Mouse (Mus musculus) midbrain, embryonic 10.5 days (tissue): ENCODE data around the gene Gm10720. TPM values are rescaled to one million over a fixed set of nuclear protein-coding genes. Genes with fewer than 3 reads are reported as not detected.
"Not testable (repeated sequence)": the region's sequence is repeated elsewhere in the genome, so short reads cannot be mapped to it uniquely, and the experiment has no call there.

Experiments used
- DNase-seq: peaks from one replicate; pipeline ENCODE4 v3.0.0-alpha.2; 2017; ENCODE audit warnings: low spot score
- H3K27ac ChIP-seq: fragments of 300-500 bp; sonication (generic); replicated peaks from 2 replicates; pipeline ENCODE4 v1.5.1; 2016; ENCODE audit warnings: mild to moderate bottlenecking
- H3K27me3 ChIP-seq: fragments of 300-500 bp; sonication (generic); 2 replicates; pipeline ENCODE4 v1.6.1; 2016; ENCODE audit warnings: low read depth, mild to moderate bottlenecking; ENCODE audit not compliant: poor library complexity, severe bottlenecking
- H3K36me3 ChIP-seq: fragments of 300-500 bp; sonication (generic); 2 replicates; pipeline ENCODE4 v1.6.1; 2016; ENCODE audit warnings: mild to moderate bottlenecking, moderate library complexity
- H3K4me1 ChIP-seq: fragments of 300-500 bp; sonication (generic); 2 replicates; pipeline ENCODE4 v1.6.1; 2016
- H3K4me3 ChIP-seq: fragments of 300-500 bp; sonication (generic); 2 replicates; pipeline ENCODE4 v1.5.1; 2016; ENCODE audit warnings: mild to moderate bottlenecking, moderate library complexity
- H3K9me3 ChIP-seq: fragments of 300-500 bp; sonication (generic); replicated peaks from 2 replicates; pipeline ENCODE4 v1.6.1; 2016; ENCODE audit warnings: mild to moderate bottlenecking
- WGBS: fragments of 180-500 bp; shearing (Covaris S2); methylation state at CpG from one replicate; pipeline ENCODE4 v1.1.7; 2016; 5-methylcytosine and 5-hydroxymethylcytosine counted together
- polyA plus RNA-seq: library from polyadenylated mRNA; unstranded; fragments of >200 nt; fragmentation: Nextera tagmentation; extraction: Ambion mirVana; gene quantifications from 2 replicates; pipeline ENCODE4 v1.2.1, GENCODE M21; 2016

The Gm10720 gene
- polyA plus RNA-seq, 1 experiment from 2014 or later, result not detected

DNA sequence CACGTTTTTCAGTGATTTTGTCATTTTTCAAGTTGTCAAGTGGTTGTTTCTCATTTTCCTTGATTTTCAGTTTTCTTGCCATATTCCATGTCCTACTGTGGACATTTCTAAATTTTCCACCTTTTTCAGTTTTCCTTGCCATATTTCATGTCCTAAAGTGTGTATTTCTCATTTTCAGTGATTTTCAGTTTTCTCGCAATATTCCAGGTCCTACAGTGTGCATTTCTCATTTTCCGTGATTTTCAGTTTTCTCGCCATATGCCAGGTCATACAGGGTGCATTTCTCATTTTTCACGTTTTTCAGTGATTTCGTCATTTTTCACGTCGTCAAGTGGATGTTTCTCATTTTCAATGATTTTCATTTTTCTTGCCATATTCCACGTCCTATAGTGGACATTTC is 3.5 kb downstream of the Gm10720 start:
- H3K27ac ChIP-seq, H3K36me3 ChIP-seq, DNase-seq, H3K27me3 ChIP-seq, H3K9me3 ChIP-seq, H3K4me1 ChIP-seq, H3K4me3 ChIP-seq: not testable (repeated sequence)
- 62% methylated on average over 9 of the region's 9 CpGs for WGBS

DNA sequence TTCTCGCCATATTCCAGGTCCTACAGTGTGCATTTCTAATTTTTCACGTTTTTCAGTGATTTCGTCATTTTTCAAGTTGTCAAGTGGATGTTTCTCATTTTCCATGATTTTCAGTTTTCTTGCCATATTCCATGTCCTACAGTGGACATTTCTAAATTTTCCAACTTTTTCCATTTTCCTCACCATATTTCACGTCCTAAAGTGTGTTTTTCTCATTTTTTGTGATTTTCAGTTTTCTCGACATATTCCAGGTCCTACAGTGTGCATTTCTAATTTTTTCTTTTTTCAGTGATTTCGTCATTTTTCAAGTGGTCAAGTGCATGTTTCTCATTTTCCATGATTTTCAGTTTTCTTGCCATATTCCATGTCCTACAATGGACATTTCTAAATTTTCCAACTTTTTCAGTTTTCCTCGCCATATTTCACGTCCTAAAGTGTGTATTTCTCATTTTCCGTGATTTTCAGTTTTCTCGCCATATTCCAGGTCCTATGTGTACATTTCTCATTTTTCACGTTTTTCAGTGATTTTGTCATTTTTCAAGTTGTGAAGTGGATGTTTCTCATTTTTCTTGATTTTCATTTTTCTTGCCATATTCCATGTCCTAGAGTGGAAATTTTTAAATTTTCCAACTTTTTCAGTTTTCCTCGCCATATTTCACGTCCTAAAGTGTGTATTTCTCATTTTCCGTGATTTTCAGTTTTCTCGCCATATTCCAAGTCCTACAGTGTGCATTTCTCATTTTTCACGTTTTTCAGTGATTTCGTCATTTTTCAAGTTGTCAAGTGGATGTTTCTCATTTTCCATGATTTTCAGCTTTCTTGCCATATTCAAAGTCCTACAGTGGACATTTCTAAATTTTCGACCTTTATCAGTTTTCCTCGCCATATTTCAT is 4.6 kb downstream of the Gm10720 start:
- not testable (repeated sequence) for H3K9me3 ChIP-seq, H3K4me1 ChIP-seq, H3K36me3 ChIP-seq

DNA sequence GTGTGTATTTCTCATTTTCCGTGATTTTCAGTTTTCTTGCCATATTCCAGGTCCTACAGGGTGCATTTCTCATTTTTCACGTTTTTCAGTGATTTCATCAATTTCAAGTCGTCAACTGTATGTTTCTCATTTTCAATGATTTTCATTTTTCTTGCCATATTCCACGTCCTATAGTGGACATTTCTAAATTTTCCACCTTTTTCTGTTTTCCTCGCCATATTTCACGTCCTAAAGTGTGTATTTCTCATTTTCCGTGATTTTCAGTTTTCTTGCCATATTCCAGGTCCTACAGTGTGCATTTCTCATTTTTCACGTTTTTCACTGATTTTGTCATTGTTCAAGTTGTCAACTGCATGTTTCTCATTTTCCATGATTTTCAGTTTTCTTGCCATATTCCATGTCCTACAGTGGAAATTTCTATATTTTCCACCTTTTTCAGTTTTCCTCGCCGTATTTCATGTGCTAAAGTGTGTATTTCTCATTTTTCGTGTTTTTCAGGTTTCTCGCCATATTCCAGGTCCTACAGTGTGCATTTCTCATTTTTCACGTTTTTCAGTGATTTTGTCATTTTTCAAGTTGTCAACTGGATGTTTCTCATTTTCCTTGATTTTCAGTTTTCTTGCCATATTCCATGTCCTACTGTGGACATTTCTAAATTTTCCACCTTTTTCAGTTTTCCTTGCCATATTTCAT is 7.0 kb downstream of the Gm10720 start:
- DNase-seq, result peak; percentile 25
- not testable (repeated sequence) for H3K4me1 ChIP-seq, H3K9me3 ChIP-seq, H3K36me3 ChIP-seq, H3K27ac ChIP-seq, H3K4me3 ChIP-seq, H3K27me3 ChIP-seq
- 73% methylated on average over 11 of the region's 13 CpGs for WGBS

More for the DNA sequence above, 4.6 kb downstream of the Gm10720 start:
- H3K27ac ChIP-seq, DNase-seq, H3K4me3 ChIP-seq, H3K27me3 ChIP-seq: not testable (repeated sequence)
- 73% methylated on average over 17 of the region's 19 CpGs for WGBS

DNA sequence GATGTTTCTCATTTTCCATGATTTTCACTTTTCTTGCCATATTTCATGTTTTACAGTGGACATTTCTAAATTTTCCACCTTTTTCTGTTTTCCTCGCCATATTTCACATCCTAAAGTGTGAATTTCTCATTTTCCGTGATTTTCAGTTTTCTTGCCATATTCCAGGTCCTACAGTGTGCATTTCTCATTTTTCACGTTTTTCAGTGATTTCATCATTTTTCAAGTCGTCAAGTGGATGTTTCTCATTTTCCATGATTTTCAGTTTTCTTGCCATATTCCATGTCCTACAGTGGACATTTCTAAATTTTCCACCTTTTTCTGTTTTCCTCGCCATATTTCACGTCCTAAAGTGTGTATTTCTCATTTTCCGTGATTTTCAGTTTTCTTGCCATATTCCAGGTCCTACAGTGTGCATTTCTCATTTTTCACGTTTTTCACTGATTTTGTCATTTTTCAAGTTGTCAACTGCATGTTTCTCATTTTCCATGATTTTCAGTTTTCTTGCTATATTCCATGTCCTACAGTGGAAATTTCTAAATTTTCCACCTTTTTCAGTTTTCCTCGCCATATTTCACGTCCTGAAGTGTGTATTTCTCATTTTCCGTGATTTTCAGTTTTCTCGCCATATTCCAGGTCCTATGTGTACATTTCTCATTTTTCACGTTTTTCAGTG is 8.0 kb downstream of the Gm10720 start, which contains the start of gene Gm10718:
Gene Gm10718, plus strand, starts transcription at position 236 of the 673 bp plus-strand sequence.
- H3K4me1 ChIP-seq, H3K36me3 ChIP-seq, H3K9me3 ChIP-seq, H3K27ac ChIP-seq, H3K4me3 ChIP-seq, H3K27me3 ChIP-seq, DNase-seq: not testable (repeated sequence)
- 74% methylated on average over 12 of the region's 13 CpGs for WGBS

DNA sequence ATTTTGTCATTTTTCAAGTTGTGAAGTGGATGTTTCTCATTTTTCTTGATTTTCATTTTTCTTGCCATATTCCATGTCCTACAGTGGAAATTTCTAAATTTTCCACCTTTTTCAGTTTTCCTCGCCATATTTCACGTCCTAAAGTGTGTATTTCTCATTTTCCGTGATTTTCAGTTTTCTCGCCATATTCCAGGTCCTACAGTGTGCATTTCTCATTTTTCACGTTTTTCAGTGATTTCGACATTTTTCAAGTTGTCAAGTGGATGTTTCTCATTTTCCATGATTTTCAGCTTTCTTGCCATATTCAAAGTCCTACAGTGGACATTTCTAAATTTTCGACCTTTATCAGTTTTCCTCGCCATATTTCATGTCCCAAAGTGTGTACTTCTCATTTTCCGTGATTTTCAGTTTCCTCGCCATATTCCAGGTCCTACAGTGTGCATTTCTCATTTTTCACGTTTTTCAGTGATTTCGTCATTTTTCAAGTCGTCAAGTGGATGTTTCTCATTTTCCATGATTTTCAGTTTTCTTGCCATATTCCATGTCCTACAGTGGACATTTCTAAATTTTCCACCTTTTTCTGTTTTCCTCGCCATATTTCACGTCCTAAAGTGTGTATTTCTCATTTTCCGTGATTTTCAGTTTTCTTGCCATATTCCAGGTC is 8.7 kb downstream of the Gm10720 start:
- not testable (repeated sequence) for H3K4me1 ChIP-seq, DNase-seq, H3K4me3 ChIP-seq, H3K27me3 ChIP-seq, H3K36me3 ChIP-seq, H3K9me3 ChIP-seq, H3K27ac ChIP-seq
- 77% methylated on average over 16 of the region's 16 CpGs for WGBS

DNA sequence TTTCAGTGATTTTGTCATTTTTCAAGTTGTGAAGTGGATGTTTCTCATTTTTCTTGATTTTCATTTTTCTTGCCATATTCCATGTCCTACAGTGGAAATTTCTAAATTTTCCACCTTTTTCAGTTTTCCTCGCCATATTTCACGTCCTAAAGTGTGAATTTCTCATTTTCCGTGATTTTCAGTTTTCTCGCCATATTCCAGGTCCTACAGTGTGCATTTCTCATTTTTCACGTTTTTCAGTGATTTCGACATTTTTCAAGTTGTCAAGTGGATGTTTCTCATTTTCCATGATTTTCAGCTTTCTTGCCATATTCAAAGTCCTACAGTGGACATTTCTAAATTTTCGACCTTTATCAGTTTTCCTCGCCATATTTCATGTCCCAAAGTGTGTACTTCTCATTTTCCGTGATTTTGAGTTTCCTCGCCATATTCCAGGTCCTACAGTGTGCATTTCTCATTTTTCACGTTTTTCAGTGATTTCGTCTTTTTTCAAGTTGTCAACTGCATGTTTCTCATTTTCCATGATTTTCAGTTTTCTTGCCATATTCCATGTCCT is 9.5 kb downstream of the Gm10720 start, which contains the start of gene Gm10717:
Gene Gm10717, plus strand, starts transcription at position 506 of the 556 bp plus-strand sequence.
- not testable (repeated sequence) for H3K4me1 ChIP-seq, H3K9me3 ChIP-seq, H3K36me3 ChIP-seq, DNase-seq, H3K27me3 ChIP-seq, H3K27ac ChIP-seq, H3K4me3 ChIP-seq
- WGBS, result 71% methylated on average over 12 of the region's 12 CpGs

DNA sequence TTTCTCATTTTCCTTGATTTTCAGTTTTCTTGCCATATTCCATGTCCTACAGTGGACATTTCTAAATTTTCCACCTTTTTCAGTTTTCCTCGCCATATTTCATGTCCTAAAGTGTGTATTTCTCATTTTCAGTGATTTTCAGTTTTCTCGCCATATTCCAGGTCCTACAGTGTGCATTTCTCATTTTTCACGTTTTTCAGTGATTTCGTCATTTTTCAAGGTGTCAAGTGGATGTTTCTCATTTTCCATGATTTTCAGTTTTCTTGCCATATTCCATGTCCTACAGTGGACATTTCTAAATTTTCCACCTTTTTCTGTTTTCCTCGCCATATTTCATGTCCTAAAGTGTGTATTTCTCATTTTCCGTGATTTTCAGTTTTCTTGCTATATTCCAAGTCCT is 10.2 kb downstream of the Gm10720 start:
- H3K27ac ChIP-seq, H3K27me3 ChIP-seq, H3K36me3 ChIP-seq, H3K9me3 ChIP-seq, H3K4me3 ChIP-seq, H3K4me1 ChIP-seq, DNase-seq: not testable (repeated sequence)
- whole genome bisulfite sequencing, result 69% methylated on average over 5 of the region's 6 CpGs

DNA sequence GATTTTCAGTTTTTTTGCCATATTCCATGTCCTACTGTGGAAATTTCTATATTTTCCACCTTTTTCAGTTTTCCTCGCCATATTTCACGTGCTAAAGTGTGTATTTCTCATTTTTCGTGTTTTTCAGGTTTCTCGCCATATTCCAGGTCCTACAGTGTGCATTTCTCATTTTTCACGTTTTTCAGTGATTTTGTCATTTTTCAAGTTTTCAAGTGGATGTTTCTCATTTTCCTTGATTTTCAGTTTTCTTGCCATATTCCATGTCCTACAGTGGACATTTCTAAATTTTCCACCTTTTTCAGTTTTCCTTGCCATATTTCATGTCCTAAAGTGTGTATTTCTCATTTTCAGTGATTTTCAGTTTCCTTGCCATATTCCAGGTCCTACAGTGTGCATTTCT is 10.7 kb downstream of the Gm10720 start:
- WGBS, result 72% methylated on average over 5 of the region's 5 CpGs
- H3K9me3 ChIP-seq, H3K36me3 ChIP-seq, H3K27ac ChIP-seq, H3K27me3 ChIP-seq, H3K4me3 ChIP-seq, H3K4me1 ChIP-seq, DNase-seq: not testable (repeated sequence)

DNA sequence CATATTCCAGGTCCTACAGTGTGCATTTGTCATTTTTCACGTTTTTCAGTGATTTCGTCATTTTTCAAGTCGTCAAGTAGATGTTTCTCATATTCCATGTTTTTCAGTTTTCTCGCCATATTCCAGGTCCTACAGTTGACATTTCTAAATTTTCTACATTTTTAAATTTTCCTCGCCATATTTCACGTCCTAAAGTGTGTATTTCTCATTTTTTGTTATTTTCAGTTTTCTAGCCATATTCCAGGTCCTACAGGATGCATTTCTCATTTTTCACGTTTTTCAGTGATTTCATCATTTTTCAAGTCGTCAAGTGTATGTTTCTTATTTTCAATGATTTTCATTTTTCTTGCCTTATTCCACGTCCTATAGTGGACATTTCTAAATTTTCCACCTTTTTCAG is 11.3 kb downstream of the Gm10720 start:
- H3K4me3 ChIP-seq, H3K27ac ChIP-seq, H3K4me1 ChIP-seq, H3K27me3 ChIP-seq, DNase-seq, H3K36me3 ChIP-seq, H3K9me3 ChIP-seq: not testable (repeated sequence)
- WGBS, result 66% methylated on average over 9 of the region's 9 CpGs

DNA sequence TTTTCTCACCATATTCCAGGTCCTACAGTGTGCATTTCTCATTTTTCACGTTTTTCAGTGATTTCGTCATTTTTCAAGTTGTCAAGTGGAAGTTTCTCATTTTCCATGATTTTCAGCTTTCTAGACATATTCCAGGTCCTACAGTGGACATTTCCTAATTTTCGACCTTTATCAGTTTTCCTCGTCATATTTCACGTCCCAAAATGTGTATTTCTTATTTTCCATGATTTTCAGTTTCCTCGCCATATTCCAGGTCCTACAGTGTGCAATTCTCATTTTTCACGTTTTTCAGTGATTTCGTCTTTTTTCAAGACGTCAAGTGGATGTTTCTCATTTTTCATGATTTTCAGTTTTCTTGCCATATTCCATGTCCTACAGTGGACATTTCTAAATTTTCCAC is 11.7 kb downstream of the Gm10720 start:
- H3K36me3 ChIP-seq, H3K9me3 ChIP-seq, H3K4me3 ChIP-seq, H3K27ac ChIP-seq, H3K4me1 ChIP-seq, H3K27me3 ChIP-seq: not testable (repeated sequence)
- WGBS, result 69% methylated on average over 9 of the region's 9 CpGs
- peak; percentile 68 for DNase-seq

DNA sequence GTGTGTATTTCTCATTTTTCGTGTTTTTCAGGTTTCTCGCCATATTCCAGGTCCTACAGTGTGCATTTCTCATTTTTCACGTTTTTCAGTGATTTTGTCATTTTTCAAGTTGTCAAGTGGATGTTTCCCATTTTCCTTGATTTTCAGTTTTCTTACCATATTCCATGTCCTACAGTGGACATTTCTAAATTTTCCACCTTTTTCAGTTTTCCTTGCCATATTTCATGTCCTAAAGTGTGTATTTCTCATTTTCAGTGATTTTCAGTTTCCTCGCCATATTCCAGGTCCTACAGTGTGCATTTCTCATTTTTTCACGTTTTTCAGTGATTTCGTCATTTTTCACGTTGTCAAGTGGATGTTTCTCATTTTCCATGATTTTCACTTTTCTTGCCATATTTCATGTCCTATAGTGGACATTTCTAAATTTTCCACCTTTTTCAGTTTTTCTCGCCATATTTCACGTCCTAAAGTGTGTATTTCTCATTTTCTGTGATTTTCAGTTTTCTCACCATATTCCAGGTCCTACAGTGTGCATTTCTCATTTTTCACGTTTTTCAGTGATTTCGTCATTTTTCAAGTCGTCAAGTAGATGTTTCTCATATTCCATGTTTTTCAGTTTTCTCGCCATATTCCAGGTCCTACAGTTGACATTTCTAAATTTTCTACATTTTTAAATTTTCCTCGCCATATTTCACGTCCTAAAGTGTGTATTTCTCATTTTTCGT is 14.0 kb downstream of the Gm10720 start:
- H3K27me3 ChIP-seq, H3K36me3 ChIP-seq, H3K9me3 ChIP-seq, DNase-seq, H3K27ac ChIP-seq, H3K4me3 ChIP-seq, H3K4me1 ChIP-seq: not testable (repeated sequence)
- 65% methylated on average over 14 of the region's 16 CpGs for WGBS
